Mouse (Mus musculus): ENCODE results near the gene Ankrd28.

The Ankrd28 gene

DNA sequence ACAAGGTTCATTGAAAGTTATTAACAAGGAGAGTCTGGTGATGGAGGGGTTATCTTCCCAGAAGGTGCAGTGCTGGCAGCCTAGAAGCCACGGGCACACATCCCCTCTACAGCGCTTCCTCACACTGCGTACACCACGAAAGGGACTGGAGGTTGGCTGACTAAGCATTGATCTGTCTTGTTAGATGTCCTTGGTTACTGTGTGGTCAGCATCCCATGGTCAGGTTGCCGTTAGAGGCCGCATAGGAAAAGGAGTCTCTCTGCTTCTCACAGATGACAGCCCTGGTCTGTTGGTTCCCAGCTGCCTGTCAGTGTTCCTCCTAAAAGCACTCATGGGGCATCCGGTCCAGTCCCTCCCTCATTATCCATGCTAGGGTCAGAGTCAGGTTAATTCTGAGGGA, 179.2 kb downstream of the Ankrd28 start:
- no peak for DNase-seq (ENCODE audit: extremely low spot score, low spot score)

DNA sequence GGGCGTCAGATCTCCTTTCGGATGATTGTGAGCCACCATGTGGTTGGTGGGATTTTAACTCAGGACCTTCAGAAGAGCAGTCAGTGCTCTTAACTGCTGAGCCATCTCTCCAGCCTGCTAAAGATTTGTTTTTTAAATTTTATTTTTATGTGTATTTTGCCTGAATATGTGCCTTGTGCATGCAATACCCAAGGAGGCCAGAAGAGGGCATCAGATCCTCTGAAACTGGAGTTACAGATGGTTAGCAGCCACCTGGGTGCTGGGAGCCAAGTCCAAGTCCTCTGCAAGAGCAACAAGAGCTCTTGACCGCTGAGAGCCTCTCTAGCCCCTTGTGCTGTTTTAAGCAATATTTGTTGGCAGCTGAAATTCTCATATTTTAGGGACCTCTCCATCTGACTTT, 180.1 kb downstream of the Ankrd28 start:
- DNase-seq (ENCODE audit: extremely low spot score, low spot score): no peak
